ENCODE assay signal across 12 mouse cellular contexts in the genomic region with DNA sequence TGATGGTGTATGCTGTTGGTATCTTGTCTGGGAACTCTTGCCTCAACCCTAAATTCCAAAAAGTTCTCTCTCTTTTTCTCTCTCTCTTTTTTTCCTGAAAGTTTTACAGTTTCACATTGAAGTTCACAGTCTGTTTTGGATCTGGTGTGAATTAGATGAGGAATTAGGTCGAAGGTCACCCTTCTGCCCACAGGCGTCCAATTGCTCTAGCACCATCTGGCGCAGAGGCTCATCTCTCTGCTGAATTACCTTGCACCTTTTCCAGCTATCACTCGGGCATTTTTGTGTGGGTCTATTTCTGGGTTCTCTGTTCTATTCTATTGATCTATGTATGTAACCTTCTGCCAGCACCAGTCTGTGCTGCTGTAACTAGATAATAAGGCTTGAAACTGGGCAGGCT.
"Had no signal": no experiment of that assay in that cellular context is flagged by ENCODE, and none has a peak within 500 bp of the region (broad histone marks: within the 10 kb centered on the region; RNA-seq: fewer than 3 reads in every experiment).

No protein-coding gene starts in this region.

- H3K4me3 ChIP-seq: limb, embryonic 13.5 days; midbrain, embryonic 13.5 days had no signal

- H3K36me3 ChIP-seq: limb, embryonic 13.5 days; midbrain, embryonic 13.5 days had no signal

- H3K27ac ChIP-seq: limb, embryonic 13.5 days; liver, embryonic 14.5 days; midbrain, embryonic 13.5 days had no signal

- H3K9ac ChIP-seq: limb, embryonic 13.5 days; liver, embryonic 14.5 days; midbrain, embryonic 13.5 days had no signal

- H3K4me1 ChIP-seq: midbrain, embryonic 13.5 days had no signal

- H3K27me3 ChIP-seq: limb, embryonic 13.5 days; midbrain, embryonic 13.5 days had no signal

- DNase-seq: kidney, adult 11 months; kidney, postnatal 36 days; layer of hippocampus, adult 9-11 months; layer of hippocampus, postnatal 36 days; lung, adult 2 months; lung, postnatal 36 days; right cerebral cortex, adult 18-20 months; right cerebral cortex, postnatal 25 days; thymus, postnatal 36 days had no signal
